Mouse (Mus musculus): Measurements from ENCODE around the gene Cldn19.

DNA sequence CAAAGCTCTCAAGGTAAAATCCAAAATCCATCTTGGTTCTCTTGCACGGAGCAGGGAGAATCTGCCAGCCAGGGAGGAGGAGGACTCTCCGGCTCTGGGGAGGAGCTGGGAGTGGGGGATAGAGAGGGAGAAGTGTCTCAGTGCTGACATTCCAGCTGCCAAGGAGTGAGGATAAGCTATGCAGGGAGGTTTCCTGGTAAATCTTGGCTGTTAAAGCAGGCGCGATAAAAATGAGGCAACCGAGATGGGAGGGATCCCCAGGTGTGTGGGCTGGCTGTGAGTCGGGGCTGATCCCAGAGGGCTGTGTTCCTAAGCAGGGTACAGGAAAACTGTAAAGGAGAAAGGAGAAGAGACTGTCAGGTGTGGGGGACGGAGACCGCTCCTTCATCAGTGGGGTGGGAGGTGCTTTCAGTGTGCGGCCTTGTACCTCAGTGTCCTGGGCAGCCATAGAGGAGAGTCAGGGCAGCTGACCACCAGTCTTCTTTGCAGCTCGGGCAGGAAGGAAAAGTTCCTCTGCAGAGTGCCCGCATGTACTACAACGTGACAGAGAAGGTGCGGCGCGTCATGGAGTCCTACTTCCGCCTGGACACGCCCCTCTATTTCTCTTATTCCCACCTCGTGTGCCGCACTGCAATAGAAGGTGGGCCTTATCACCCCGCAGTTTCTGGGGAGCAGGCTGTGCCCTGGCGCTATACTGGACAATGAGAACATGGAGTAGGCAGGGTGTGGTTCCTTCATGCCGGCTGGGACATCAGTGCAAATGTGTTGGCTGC lies 10.6 kb upstream of the Cldn19 start:
- TF ChIP-seq CTCF (IDR thresholded peaks at IDR 0.05; ENCODE audit: extremely low read depth, insufficient read depth, low read length) (no peak), POLR2A (IDR thresholded peaks at IDR 0.05; ENCODE audit: extremely low read depth, insufficient read depth, low read length) (no peak)

Measured in cortical plate, adult 2 months (tissue).